Mouse (Mus musculus): ENCODE data around the gene Jun. TPM values are rescaled to one million over a fixed set of nuclear protein-coding genes. Genes with fewer than 3 reads are reported as not detected.

Gene Jun
- polyA plus RNA-seq, 2 experiments, result 50.6 to 65.3 TPM

GRCm38 (mm10) chr4:95063609-95064210, 11.7 kb upstream of the Jun start:
- Histone ChIP-seq H3K4me3 (replicated peaks; ENCODE audit: low read length) (no peak overlapping the region), H3K4me2 (replicated peaks; ENCODE audit: low read depth, low read length, severe bottlenecking) (no peak overlapping the region), H3K9ac (ENCODE audit: low read depth, low read length, severe bottlenecking) (no peak overlapping the region), H3K9me3 (ENCODE audit: control insufficient read depth, low read length) (no peaks in the 10 kb centered on the region), H3K27me3 (ENCODE audit: control insufficient read depth, insufficient read depth, low read length) (no peaks in the 10 kb centered on the region), H3K36me3 (ENCODE audit: control insufficient read depth, insufficient read depth, low read length) (no peaks in the 10 kb centered on the region), H3K27ac (replicated peaks; ENCODE audit: low read depth, low read length) (no peak overlapping the region), H3K4me1 (ENCODE audit: control insufficient read depth, insufficient read depth, low read length) (no peaks in the 10 kb centered on the region)
- 80% methylated on average over 2 of the region's 2 CpGs for WGBS
- TF ChIP-seq POLR2A (IDR thresholded peaks at IDR 0.05; ENCODE audit: borderline replicate concordance, extremely low read depth, insufficient read depth, insufficient read length), result no peak
- ATAC-seq (ENCODE audit: low FRiP score, low read depth) (no peak), DNase-seq (ENCODE audit: low spot score) (no peak)

DNA sequence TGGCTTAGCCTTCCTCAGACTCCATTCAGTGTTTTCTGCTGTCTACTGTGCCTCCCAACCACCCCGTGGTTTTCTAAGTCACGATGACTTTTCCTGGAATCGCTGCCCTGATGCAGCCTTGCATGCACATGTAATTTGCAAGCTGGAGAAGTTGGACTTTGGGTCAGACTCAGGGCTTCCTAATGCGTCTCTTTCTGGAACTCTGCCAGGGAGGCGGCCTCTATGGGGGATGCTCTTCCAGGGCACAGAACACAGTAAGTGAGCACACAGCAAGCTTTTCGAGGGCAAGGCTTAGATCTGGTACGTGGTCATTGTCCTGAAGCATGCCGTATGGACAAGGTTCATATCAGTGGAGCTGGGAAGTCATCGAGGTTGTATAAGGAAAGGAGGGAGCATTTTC, 10.9 kb upstream of the Jun start:
- ATAC-seq (ENCODE audit: low FRiP score, low read depth), result no peak
- H3K4me3 ChIP-seq (replicated peaks; ENCODE audit: low read length), result no peak overlapping the region
- no peak for TF ChIP-seq POLR2A (IDR thresholded peaks at IDR 0.05; ENCODE audit: borderline replicate concordance, extremely low read depth, insufficient read depth, insufficient read length)
- no peaks in the 10 kb centered on the region for H3K9me3 ChIP-seq (ENCODE audit: control insufficient read depth, low read length)
- H3K4me1 ChIP-seq (ENCODE audit: control insufficient read depth, insufficient read depth, low read length), result no peaks in the 10 kb centered on the region
- DNase-seq (ENCODE audit: low spot score), result no peak
- 74% methylated on average over 9 of the region's 9 CpGs for WGBS
- H3K9ac ChIP-seq (ENCODE audit: low read depth, low read length, severe bottlenecking), result no peak overlapping the region
- H3K27ac ChIP-seq (replicated peaks; ENCODE audit: low read depth, low read length), result no peak overlapping the region
- H3K27me3 ChIP-seq (ENCODE audit: control insufficient read depth, insufficient read depth, low read length), result no peaks in the 10 kb centered on the region
- H3K36me3 ChIP-seq (ENCODE audit: control insufficient read depth, insufficient read depth, low read length), result no peaks in the 10 kb centered on the region
- no peak overlapping the region for H3K4me2 ChIP-seq (replicated peaks; ENCODE audit: low read depth, low read length, severe bottlenecking)

DNA sequence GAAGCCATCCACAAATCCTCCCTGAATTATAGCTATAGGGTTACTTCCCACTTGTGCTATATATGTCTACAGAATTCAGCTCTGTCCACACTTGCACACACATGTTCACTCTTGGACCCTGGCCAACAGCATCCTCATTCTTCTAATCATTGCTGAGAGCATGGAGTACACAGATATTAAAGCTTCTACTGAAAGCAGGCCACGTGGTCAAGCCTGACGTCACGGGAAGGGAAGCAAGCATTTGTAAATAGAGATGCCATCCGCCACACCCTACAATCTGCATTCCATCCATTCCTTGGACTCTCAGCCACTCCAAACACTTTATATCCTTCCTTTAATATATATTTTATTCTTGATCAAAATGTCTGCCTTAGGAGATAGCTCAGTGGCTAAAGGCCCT, 5.2 kb upstream of the Jun start:
- ATAC-seq (ENCODE audit: low FRiP score, low read depth) (no peak), DNase-seq (ENCODE audit: low spot score) (no peak)
- H3K4me3 ChIP-seq (replicated peaks; ENCODE audit: low read length), result no peak overlapping the region
- H3K4me2 ChIP-seq (replicated peaks; ENCODE audit: low read depth, low read length, severe bottlenecking), result no peak overlapping the region
- H3K27me3 ChIP-seq (ENCODE audit: control insufficient read depth, insufficient read depth, low read length), result no peaks in the 10 kb centered on the region
- 82% methylated on average over 4 of the region's 4 CpGs for WGBS
- no peak for TF ChIP-seq POLR2A (IDR thresholded peaks at IDR 0.05; ENCODE audit: borderline replicate concordance, extremely low read depth, insufficient read depth, insufficient read length)
- H3K4me1 ChIP-seq (ENCODE audit: control insufficient read depth, insufficient read depth, low read length), result peaks cover 13% of the 10 kb centered on the region
- H3K9ac ChIP-seq (ENCODE audit: low read depth, low read length, severe bottlenecking), result no peak overlapping the region
- no peaks in the 10 kb centered on the region for H3K36me3 ChIP-seq (ENCODE audit: control insufficient read depth, insufficient read depth, low read length)
- H3K27ac ChIP-seq (replicated peaks; ENCODE audit: low read depth, low read length), result no peak overlapping the region
- no peaks in the 10 kb centered on the region for H3K9me3 ChIP-seq (ENCODE audit: control insufficient read depth, low read length)

GRCm38 (mm10) chr4:95055276-95055675, 3.3 kb upstream of the Jun start:
- 71% methylated on average over 1 of the region's 1 CpGs for WGBS
- no peak overlapping the region for H3K9ac ChIP-seq (ENCODE audit: low read depth, low read length, severe bottlenecking)
- no peaks in the 10 kb centered on the region for H3K36me3 ChIP-seq (ENCODE audit: control insufficient read depth, insufficient read depth, low read length)
- DNase-seq (ENCODE audit: low spot score) (no peak), ATAC-seq (ENCODE audit: low FRiP score, low read depth) (no peak)
- H3K27me3 ChIP-seq (ENCODE audit: control insufficient read depth, insufficient read depth, low read length), result no peaks in the 10 kb centered on the region
- no peak overlapping the region for H3K27ac ChIP-seq (replicated peaks; ENCODE audit: low read depth, low read length)
- no peak overlapping the region for H3K4me2 ChIP-seq (replicated peaks; ENCODE audit: low read depth, low read length, severe bottlenecking)
- H3K4me3 ChIP-seq (replicated peaks; ENCODE audit: low read length), result no peak overlapping the region
- TF ChIP-seq POLR2A (IDR thresholded peaks at IDR 0.05; ENCODE audit: borderline replicate concordance, extremely low read depth, insufficient read depth, insufficient read length), result no peak
- H3K9me3 ChIP-seq (ENCODE audit: control insufficient read depth, low read length), result no peaks in the 10 kb centered on the region
- peaks cover 13% of the 10 kb centered on the region for H3K4me1 ChIP-seq (ENCODE audit: control insufficient read depth, insufficient read depth, low read length)

DNA sequence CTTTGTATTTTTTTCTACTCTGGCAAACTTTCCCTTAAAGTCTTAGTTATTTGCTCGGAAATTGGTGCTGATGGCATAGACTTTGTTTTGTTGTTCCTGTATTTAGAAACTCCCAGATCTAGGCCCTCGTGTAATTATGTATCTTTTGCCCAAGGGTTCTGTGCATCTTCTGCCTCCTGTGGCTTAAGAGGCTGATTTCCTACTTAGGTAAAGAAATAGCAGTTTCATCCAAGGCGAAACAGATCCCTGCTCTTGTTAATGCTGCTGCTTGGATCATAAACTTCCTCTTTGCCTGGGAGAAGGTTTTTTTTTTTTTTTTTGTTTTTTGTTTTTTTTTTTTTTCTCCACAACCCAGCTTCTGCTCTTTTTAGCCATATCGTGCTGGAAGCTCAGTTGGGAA, 2.3 kb upstream of the Jun start:
- peaks cover 15% of the 10 kb centered on the region for H3K4me1 ChIP-seq (ENCODE audit: control insufficient read depth, insufficient read depth, low read length)
- 0 out of 2 replicates have a peak overlapping the region, but pooled peaks have one; percentile 77 for H3K4me3 ChIP-seq (replicated peaks; ENCODE audit: low read length)
- 0 out of 2 replicates have a peak overlapping the region, but pooled peaks have one; percentile 39 for H3K27ac ChIP-seq (replicated peaks; ENCODE audit: low read depth, low read length)
- 33% methylated on average over 4 of the region's 4 CpGs for WGBS
- H3K27me3 ChIP-seq (ENCODE audit: control insufficient read depth, insufficient read depth, low read length), result no peaks in the 10 kb centered on the region
- DNase-seq (ENCODE audit: low spot score) (no peak), ATAC-seq (ENCODE audit: low FRiP score, low read depth) (no peak)
- H3K9me3 ChIP-seq (ENCODE audit: control insufficient read depth, low read length), result no peaks in the 10 kb centered on the region
- H3K9ac ChIP-seq (ENCODE audit: low read depth, low read length, severe bottlenecking), result no peak overlapping the region; the same call in 1 of the 2 replicates
- peak overlapping the region; percentile 75; the same call in 1 of the 2 replicates for H3K4me2 ChIP-seq (replicated peaks; ENCODE audit: low read depth, low read length, severe bottlenecking)
- no peak for TF ChIP-seq POLR2A (IDR thresholded peaks at IDR 0.05; ENCODE audit: borderline replicate concordance, extremely low read depth, insufficient read depth, insufficient read length)
- no peaks in the 10 kb centered on the region for H3K36me3 ChIP-seq (ENCODE audit: control insufficient read depth, insufficient read depth, low read length)
